Mouse (Mus musculus) cortical plate, adult 2 months (tissue): ENCODE results near the gene Mlh1.

Experiments
- CTCF ChIP-seq: fragments of 200-500 bp; IDR thresholded peaks from 2 replicates; pipeline ENCODE4 v1.5.1; 2011; ENCODE audit warnings: mild to moderate bottlenecking, control low read depth, low read length; ENCODE audit not compliant: insufficient read depth; ENCODE audit errors: extremely low read depth
- POLR2A ChIP-seq: fragments of 200-500 bp; IDR thresholded peaks from 2 replicates; pipeline ENCODE4 v1.6.1; 2011; ENCODE audit warnings: mild to moderate bottlenecking, low read length, control low read depth; ENCODE audit not compliant: insufficient read depth; ENCODE audit errors: extremely low read depth

DNA sequence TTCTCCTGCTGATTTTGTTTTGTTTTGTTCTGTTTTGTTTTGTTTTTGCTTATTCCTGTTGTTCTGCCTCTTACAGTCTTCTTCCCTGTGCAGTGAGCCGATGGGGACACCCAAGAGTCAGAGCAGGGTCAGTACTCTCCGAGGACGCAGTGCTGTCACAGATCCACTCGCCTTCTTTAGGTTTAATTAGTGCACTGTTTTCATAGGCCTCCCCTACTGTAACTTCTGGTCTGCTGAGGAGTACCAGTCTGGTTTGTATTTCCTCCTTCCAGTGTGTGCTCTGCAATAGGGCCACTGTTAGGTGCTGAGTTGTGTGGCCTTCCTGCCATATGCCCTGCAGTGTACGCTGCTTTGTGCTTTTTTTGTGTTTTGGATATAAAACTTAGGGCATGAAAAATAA is 92.6 kb downstream of the Mlh1 start:
- TF ChIP-seq CTCF, result no peak
- no peak for TF ChIP-seq POLR2A
